Mouse (Mus musculus): ENCODE measurements around the gene Ldb2.

DNA sequence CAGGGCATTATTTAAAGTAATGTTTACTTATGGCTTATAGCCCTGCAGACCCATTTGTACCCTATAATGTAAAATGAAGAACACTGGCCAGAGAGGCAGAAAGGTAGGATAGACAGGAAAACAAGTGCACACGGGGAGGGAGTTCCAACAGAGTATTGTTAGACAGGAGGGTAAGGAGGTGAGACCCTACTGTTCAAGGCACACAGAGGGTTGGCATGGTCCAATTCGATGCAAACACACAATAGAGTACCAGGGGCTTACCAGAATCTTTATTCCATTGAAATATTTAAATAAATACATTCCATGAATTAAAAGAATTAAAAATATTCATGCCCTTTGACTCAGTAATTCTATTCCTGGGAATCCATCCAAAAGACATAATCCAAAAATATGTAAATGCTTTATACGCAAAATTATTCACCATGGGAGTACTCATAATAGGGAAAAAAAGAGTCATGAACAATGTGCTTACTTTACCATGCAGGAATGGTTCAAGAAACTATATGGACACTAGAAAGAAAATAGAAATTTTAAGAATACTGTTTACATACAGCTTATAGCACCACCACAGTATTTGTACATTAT is 118.3 kb downstream of the Ldb2 start:
- TF ChIP-seq CTCF (IDR thresholded peaks at IDR 0.05; ENCODE audit: low read depth) (no peak), EP300 (IDR thresholded peaks at IDR 0.05; ENCODE audit: low read depth) (no peak)

Data from liver, postnatal 0 days (tissue).